Mouse (Mus musculus): ENCODE measurements around the gene Stoml1. TPM values are rescaled to one million over a fixed set of nuclear protein-coding genes. Genes with fewer than 3 reads are reported as not detected.
"Not testable (repeated sequence)": the region's sequence is repeated elsewhere in the genome, so short reads cannot be mapped to it uniquely, and the experiment has no call there.

The Stoml1 gene
- total and polyA plus RNA-seq, 3 experiments, result 35.4 to 40.7 (median 35.4) TPM

- H3K9me3 ChIP-seq (replicated peaks; ENCODE audit: low read length); H3K36me3 ChIP-seq (replicated peaks in 1 of 2; ENCODE audit: control insufficient read depth in 1 of 2, insufficient read depth in 1 of 2, low read length in 1 of 2); DNase-seq (ENCODE audit: extremely low read depth); H3K27me3 ChIP-seq (replicated peaks); H3K9ac ChIP-seq (ENCODE audit: insufficient read depth, low read depth); H3K79me2 ChIP-seq (replicated peaks; ENCODE audit: control insufficient read depth, extremely low read depth, insufficient read depth, poor library complexity, severe bottlenecking); dilution Hi-C loops (cut with MboI; ENCODE audit: extremely low pct_ligation_motif_present, extremely low pct_unique_long_range_greater_than_20kb, low sequenced_read_pairs); H3K4me3 ChIP-seq (replicated peaks in 1 of 3; ENCODE audit: low read depth in 2 of 3, low read length in 2 of 3, poor library complexity in 1 of 3); H3K4me2 ChIP-seq (ENCODE audit: insufficient read depth, low read depth, poor library complexity, severe bottlenecking): not testable (repeated sequence)
- TF ChIP-seq CTCF (conservative IDR thresholded peaks at IDR 0.05 in 1 of 2, IDR thresholded peaks at IDR 0.05 in 1 of 2; ENCODE audit: low read depth in 2 of 2, low read length in 2 of 2), result peak in 1 of 2 experiments; percentile 31; a peak in 1 of 4 replicates
- peak; percentile 32; the same call in 1 of the 2 replicates for TF ChIP-seq MXI1 (IDR thresholded peaks at IDR 0.05; ENCODE audit: low read depth, low read length)
- peak; percentile 27 for TF ChIP-seq RAD21 (IDR thresholded peaks at IDR 0.05; ENCODE audit: low read depth, low read length)
- peak overlapping the region; percentile 99 for H3K27ac ChIP-seq (ENCODE audit: insufficient read depth, low read depth)
- H3K4me1 ChIP-seq (ENCODE audit: control insufficient read depth in 1 of 2, insufficient read depth in 2 of 2), result peaks cover 23 to 89% of the 10 kb centered on the region in 2 experiments
- in situ Hi-C loops (cut with MboI; ENCODE audit: low pct_ligation_motif_present, low pct_unique_long_range_greater_than_20kb, low sequenced_read_pairs), result loop anchor here (25.0 kb wide), 1 partner anchor 459 kb away; no protein-coding TSS in a partner anchor
Measured at GRCm38 (mm10) chr9:58271551-58271950, 18.6 kb downstream of the Stoml1 start.

DNA sequence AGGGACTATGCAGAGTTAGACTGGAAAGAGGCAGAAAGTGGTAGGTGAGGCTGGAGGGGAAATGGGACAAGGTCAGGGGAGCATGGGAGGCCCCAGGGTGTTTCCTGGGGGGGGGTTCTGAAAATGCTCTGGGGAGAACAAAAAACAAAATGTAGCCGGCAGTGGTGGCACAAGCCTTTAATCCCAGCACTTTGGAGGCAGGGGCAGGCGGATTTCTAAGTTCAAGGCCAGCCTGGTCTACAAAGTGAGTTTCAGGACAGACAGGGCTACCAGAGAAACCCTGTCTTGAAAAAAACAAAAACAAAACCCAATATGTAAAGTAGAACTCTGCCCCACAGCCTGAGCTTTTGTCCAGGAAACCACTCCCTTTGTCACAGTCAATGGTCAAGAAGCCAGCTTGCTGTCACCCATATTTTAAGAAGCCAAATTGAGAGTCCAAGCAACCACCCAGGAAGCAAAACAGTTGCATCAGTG lies 19.1 kb downstream of the Stoml1 start:
- no peak overlapping the region for H3K9ac ChIP-seq (ENCODE audit: insufficient read depth, low read depth)

GRCm38 (mm10) chr9:58272855-58273254 lies 19.9 kb downstream of the Stoml1 start:
- dilution Hi-C loops (cut with MboI; ENCODE audit: extremely low pct_ligation_motif_present, extremely low pct_unique_long_range_greater_than_20kb, low sequenced_read_pairs) (no loop called here), in situ Hi-C loops (cut with MboI; ENCODE audit: low pct_ligation_motif_present, low pct_unique_long_range_greater_than_20kb, low sequenced_read_pairs) (loop anchor here (25.0 kb wide), 1 partner anchor 461 kb away; no protein-coding TSS in a partner anchor)
- Histone ChIP-seq H3K79me2 (replicated peaks; ENCODE audit: control insufficient read depth, extremely low read depth, insufficient read depth, poor library complexity, severe bottlenecking) (no peaks in the 10 kb centered on the region), H3K27ac (ENCODE audit: insufficient read depth, low read depth) (peak overlapping the region; percentile 99), H3K4me2 (ENCODE audit: insufficient read depth, low read depth, poor library complexity, severe bottlenecking) (peak overlapping the region; percentile 79), H3K36me3 (replicated peaks in 1 of 2; ENCODE audit: control insufficient read depth in 1 of 2, insufficient read depth in 1 of 2, low read length in 1 of 2) (no peaks in the 10 kb centered on the region), H3K9ac (ENCODE audit: insufficient read depth, low read depth) (peak overlapping the region; percentile 62), H3K4me1 (ENCODE audit: control insufficient read depth in 1 of 2, insufficient read depth in 2 of 2) (peaks cover 23 to 83% of the 10 kb centered on the region in 2 experiments), H3K4me3 (replicated peaks in 1 of 3; ENCODE audit: low read depth in 2 of 3, low read length in 2 of 3, poor library complexity in 1 of 3) (no peak overlapping the region), H3K27me3 (replicated peaks) (no peaks in the 10 kb centered on the region), H3K9me3 (replicated peaks; ENCODE audit: low read length) (no peaks in the 10 kb centered on the region)
- DNase-seq (ENCODE audit: extremely low read depth), result peak; percentile 88
- TF ChIP-seq BHLHE40 (IDR thresholded peaks at IDR 0.05; ENCODE audit: low read depth, low read length) (peak; percentile 56; the same call in 1 of the 2 replicates), MAZ (IDR thresholded peaks at IDR 0.05; ENCODE audit: low read depth, low read length) (no peak), ELF1 (IDR thresholded peaks at IDR 0.05; ENCODE audit: low read depth, low read length) (peak; percentile 72), NELFE (IDR thresholded peaks at IDR 0.05; ENCODE audit: low read depth, low read length) (0 out of 2 replicates have a peak, but pooled peaks have one; percentile 37), CHD1 (IDR thresholded peaks at IDR 0.05; ENCODE audit: low read depth, low read length) (no peak), ZKSCAN1 (IDR thresholded peaks at IDR 0.05; ENCODE audit: borderline replicate concordance, low read depth, low read length) (no peak), MEF2A (IDR thresholded peaks at IDR 0.05; ENCODE audit: borderline replicate concordance, low read depth, low read length) (peak; percentile 68; the same call in 1 of the 2 replicates), TBP (conservative IDR thresholded peaks at IDR 0.05; ENCODE audit: low read depth, low read length) (peak; percentile 78; the same call in 1 of the 2 replicates), ETS1 (conservative IDR thresholded peaks at IDR 0.05; ENCODE audit: low read depth, low read length) (peak; percentile 81), TCF12 (IDR thresholded peaks at IDR 0.05; ENCODE audit: low read depth, low read length) (peak; percentile 49; the same call in 1 of the 2 replicates), PAX5 (IDR thresholded peaks at IDR 0.05; ENCODE audit: low read length) (no peak), JUN (IDR thresholded peaks at IDR 0.05; ENCODE audit: insufficient read depth, low read depth, low read length) (0 out of 2 replicates have a peak, but pooled peaks have one; percentile 9), IRF4 (IDR thresholded peaks at IDR 0.05; ENCODE audit: low read depth, low read length) (peak; percentile 49), POLR2A (IDR thresholded peaks at IDR 0.05; ENCODE audit: low read depth, low read length) (peak; percentile 60; the same call in 1 of the 2 replicates)

More for the DNA sequence above, 19.1 kb downstream of the Stoml1 start:
- peak; percentile 80 for TF ChIP-seq MAZ (IDR thresholded peaks at IDR 0.05; ENCODE audit: low read depth, low read length)
- no peak for TF ChIP-seq SMC3 (IDR thresholded peaks at IDR 0.05; ENCODE audit: low read depth, low read length)
- no peak for TF ChIP-seq NELFE (IDR thresholded peaks at IDR 0.05; ENCODE audit: low read depth, low read length)
- TF ChIP-seq PAX5 (IDR thresholded peaks at IDR 0.05; ENCODE audit: low read length), result no peak
- TF ChIP-seq CHD2 (IDR thresholded peaks at IDR 0.05; ENCODE audit: low read length), result peak; percentile 59; the same call in 1 of the 2 replicates
- TF ChIP-seq MAFK (IDR thresholded peaks at IDR 0.05; ENCODE audit: insufficient replicate concordance, low read length), result peak; percentile 35; the same call in 1 of the 2 replicates
- peak; percentile 64 for TF ChIP-seq ZNF384 (IDR thresholded peaks at IDR 0.05; ENCODE audit: low read depth, low read length)
- TF ChIP-seq MEF2A (IDR thresholded peaks at IDR 0.05; ENCODE audit: borderline replicate concordance, low read depth, low read length), result peak; percentile 68
- TF ChIP-seq E2F4 (IDR thresholded peaks at IDR 0.05; ENCODE audit: insufficient replicate concordance, low read depth, low read length), result no peak
- TF ChIP-seq RCOR1 (conservative IDR thresholded peaks at IDR 0.05; ENCODE audit: low read depth, low read length), result 0 out of 2 replicates have a peak, but pooled peaks have one; percentile 58
- 0 out of 2 replicates have a peak, but pooled peaks have one; percentile 54 for TF ChIP-seq TBP (conservative IDR thresholded peaks at IDR 0.05; ENCODE audit: low read depth, low read length)
- TF ChIP-seq EP300 (IDR thresholded peaks at IDR 0.05; ENCODE audit: low read length), result peak; percentile 63; the same call in 1 of the 2 replicates
- TF ChIP-seq ETS1 (conservative IDR thresholded peaks at IDR 0.05; ENCODE audit: low read depth, low read length), result peak; percentile 76
- peak; percentile 62 for TF ChIP-seq TCF12 (IDR thresholded peaks at IDR 0.05; ENCODE audit: low read depth, low read length)
- TF ChIP-seq BHLHE40 (IDR thresholded peaks at IDR 0.05; ENCODE audit: low read depth, low read length), result peak; percentile 47
- 0 out of 2 replicates have a peak, but pooled peaks have one; percentile 31 for TF ChIP-seq ELF1 (IDR thresholded peaks at IDR 0.05; ENCODE audit: low read depth, low read length)
- TF ChIP-seq MYC (IDR thresholded peaks at IDR 0.05; ENCODE audit: low read depth, low read length), result 0 out of 2 replicates have a peak, but pooled peaks have one; percentile 56
- Histone ChIP-seq H3K27ac (ENCODE audit: insufficient read depth, low read depth) (peak overlapping the region; percentile 99), H3K36me3 (replicated peaks in 1 of 2; ENCODE audit: control insufficient read depth in 1 of 2, insufficient read depth in 1 of 2, low read length in 1 of 2) (no peaks in the 10 kb centered on the region), H3K79me2 (replicated peaks; ENCODE audit: control insufficient read depth, extremely low read depth, insufficient read depth, poor library complexity, severe bottlenecking) (no peaks in the 10 kb centered on the region), H3K4me2 (ENCODE audit: insufficient read depth, low read depth, poor library complexity, severe bottlenecking) (peak overlapping the region; percentile 79; the same call in 1 of the 2 replicates), H3K27me3 (replicated peaks) (no peaks in the 10 kb centered on the region), H3K4me3 (replicated peaks in 1 of 3; ENCODE audit: low read depth in 2 of 3, low read length in 2 of 3, poor library complexity in 1 of 3) (no peak overlapping the region), H3K9me3 (replicated peaks; ENCODE audit: low read length) (no peaks in the 10 kb centered on the region), H3K4me1 (ENCODE audit: control insufficient read depth in 1 of 2, insufficient read depth in 2 of 2) (peaks cover 23 to 88% of the 10 kb centered on the region in 2 experiments)
- dilution Hi-C loops (cut with MboI; ENCODE audit: extremely low pct_ligation_motif_present, extremely low pct_unique_long_range_greater_than_20kb, low sequenced_read_pairs) (no loop called here), in situ Hi-C loops (cut with MboI; ENCODE audit: low pct_ligation_motif_present, low pct_unique_long_range_greater_than_20kb, low sequenced_read_pairs) (loop anchor here (25.0 kb wide), 1 partner anchor 460 kb away; no protein-coding TSS in a partner anchor)
- DNase-seq (ENCODE audit: extremely low read depth), result peak; percentile 81
